22 mouse cellular contexts compared by ENCODE assay signal in the genomic region with DNA sequence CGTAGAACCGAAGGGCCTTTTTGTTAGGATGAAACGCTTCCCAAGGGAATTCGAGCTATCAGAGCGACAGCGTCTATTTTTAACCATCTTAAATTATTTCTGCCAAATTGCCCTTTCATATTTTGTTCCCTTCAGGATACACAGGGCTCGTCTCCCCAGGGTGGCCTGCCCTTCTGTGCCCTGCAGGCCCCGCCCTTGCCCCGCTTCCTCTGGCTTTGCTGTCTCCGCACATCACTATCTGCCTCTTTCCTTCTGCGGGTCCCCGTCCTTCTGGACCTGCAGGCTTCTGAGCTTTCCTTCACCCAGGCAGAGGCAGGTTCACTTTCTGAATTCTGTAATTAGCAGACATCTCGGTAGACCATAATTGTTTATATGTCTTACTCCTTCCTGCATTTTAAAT. TPM values are rescaled to one million over a fixed set of nuclear protein-coding genes. Genes with fewer than 3 reads are reported as not detected.
A peak's percentile ranks its signal among the peaks of the same experiment; 100 is the strongest.
DNase-seq lines count a peak whose midpoint lies in the region; ATAC-seq and TF ChIP-seq lines count a peak whose summit lies in the region.
"Had no signal": no experiment of that assay in that cellular context is flagged by ENCODE, and none has a peak within 500 bp of the region (broad histone marks: within the 10 kb centered on the region; RNA-seq: fewer than 3 reads in every experiment).

No protein-coding gene starts in this region.

- no peak overlapping the region for H3K4me3 ChIP-seq in embryonic facial prominence, embryonic 14.5 days (ENCODE audit: low read depth, low read length)
- no peak overlapping the region for H3K4me3 ChIP-seq in embryonic facial prominence, embryonic 10.5 days
- H3K4me3 ChIP-seq in heart, postnatal 0 days (ENCODE audit: low read depth, low read length) = no peak overlapping the region
- no peak overlapping the region for H3K4me3 ChIP-seq in limb, embryonic 13.5 days
- H3K4me3 ChIP-seq in limb, embryonic 10.5 days = no peak overlapping the region
- no peak overlapping the region for H3K4me3 ChIP-seq in brown adipose tissue, adult 24 weeks (ENCODE audit: insufficient read depth, low read depth, low read length)
- H3K4me3 ChIP-seq: erythroblast, embryonic 14.5 days; heart, embryonic 12.5 days; hindbrain, embryonic 12.5 days; liver, embryonic 12.5 days; lung, embryonic 15.5 days; neural tube, embryonic 12.5 days had no signal

- no peak overlapping the region for H3K4me2 ChIP-seq in embryonic facial prominence, embryonic 14.5 days (ENCODE audit: low read depth, low read length)
- H3K4me2 ChIP-seq in heart, postnatal 0 days (ENCODE audit: low read depth, low read length) = peak overlapping the region; percentile 27; the same call in 1 of the 2 replicates
- H3K4me2 ChIP-seq in limb, embryonic 13.5 days (replicated peaks) = no peak overlapping the region
- H3K4me2 ChIP-seq: heart, embryonic 12.5 days; hindbrain, embryonic 12.5 days; liver, embryonic 12.5 days; lung, embryonic 15.5 days; neural tube, embryonic 12.5 days had no signal

- 0 out of 2 replicates have a peak, but pooled peaks cover 13% of the 10 kb centered on the region for H3K36me3 ChIP-seq in embryonic facial prominence, embryonic 14.5 days (ENCODE audit: control insufficient read depth, insufficient read depth, low read length)
- peaks cover 49% of the 10 kb centered on the region for H3K36me3 ChIP-seq in embryonic facial prominence, embryonic 10.5 days (replicated peaks)
- H3K36me3 ChIP-seq in heart, postnatal 0 days (replicated peaks; ENCODE audit: control insufficient read depth, insufficient read depth, low read length) = 0 out of 2 replicates have a peak, but pooled peaks cover 6% of the 10 kb centered on the region
- peaks cover 24% of the 10 kb centered on the region for H3K36me3 ChIP-seq in limb, embryonic 13.5 days
- H3K36me3 ChIP-seq in limb, embryonic 10.5 days = peaks cover 45% of the 10 kb centered on the region
- H3K36me3 ChIP-seq: lung, embryonic 15.5 days had no signal

- TF ChIP-seq CTCF in heart, postnatal 0 days (IDR thresholded peaks at IDR 0.05; ENCODE audit: low read depth) = no peak

- H3K4me1 ChIP-seq in embryonic facial prominence, embryonic 14.5 days (ENCODE audit: control insufficient read depth, insufficient read depth, low read length) = peaks cover 29% of the 10 kb centered on the region
- H3K4me1 ChIP-seq in embryonic facial prominence, embryonic 10.5 days = peaks cover 43% of the 10 kb centered on the region
- H3K4me1 ChIP-seq in heart, postnatal 0 days (ENCODE audit: control insufficient read depth, insufficient read depth) = peaks cover 15% of the 10 kb centered on the region
- peaks cover 47% of the 10 kb centered on the region for H3K4me1 ChIP-seq in limb, embryonic 13.5 days
- H3K4me1 ChIP-seq in limb, embryonic 10.5 days = peaks cover 10% of the 10 kb centered on the region
- H3K4me1 ChIP-seq in brown adipose tissue, adult 24 weeks (ENCODE audit: control insufficient read depth, insufficient read depth, insufficient read length, low read length) = peaks cover 19% of the 10 kb centered on the region

- DNase-seq in embryonic facial prominence, embryonic 14.5 days (ENCODE audit: low spot score) = no peak
- no peak for DNase-seq in embryonic facial prominence, embryonic 10.5 days (ENCODE audit: low spot score)
- no peak for DNase-seq in heart, postnatal 0 days (ENCODE audit: low spot score)
- no peak for DNase-seq in heart, adult 9 months (ENCODE audit: low spot score in 2 of 2)
- no peak for DNase-seq in limb, embryonic 10.5 days (ENCODE audit: low spot score)
- no peak for DNase-seq in embryo, embryonic 10.5 days (ENCODE audit: low spot score)
- DNase-seq: cerebellum, adult 9-10 months; embryo, embryonic 11 days; gastrocnemius, postnatal 10 days; right cerebral cortex, postnatal 25 days; thymus, postnatal 36 days had no signal

- TF ChIP-seq EP300 in heart, postnatal 0 days (IDR thresholded peaks at IDR 0.05; ENCODE audit: low read depth) = no peak

- no peaks in the 10 kb centered on the region for H3K9me3 ChIP-seq in embryonic facial prominence, embryonic 14.5 days (ENCODE audit: control insufficient read depth, low read length)
- no peaks in the 10 kb centered on the region for H3K9me3 ChIP-seq in embryonic facial prominence, embryonic 10.5 days
- H3K9me3 ChIP-seq in heart, postnatal 0 days (replicated peaks; ENCODE audit: control insufficient read depth, low read length) = no peaks in the 10 kb centered on the region
- no peaks in the 10 kb centered on the region for H3K9me3 ChIP-seq in limb, embryonic 13.5 days
- no peaks in the 10 kb centered on the region for H3K9me3 ChIP-seq in limb, embryonic 10.5 days (replicated peaks)
- H3K9me3 ChIP-seq: G1E; heart, embryonic 12.5 days; hindbrain, embryonic 12.5 days; liver, embryonic 12.5 days; lung, embryonic 15.5 days; neural tube, embryonic 12.5 days had no signal

- ATAC-seq in embryonic facial prominence, embryonic 14.5 days (ENCODE audit: low read depth) = no peak
- ATAC-seq in heart, postnatal 0 days (ENCODE audit: insufficient read depth, low read depth) = peak; percentile 41; the same call in 1 of the 2 replicates
- ATAC-seq in limb, embryonic 13.5 days (ENCODE audit: low FRiP score, low read depth) = no peak
- ATAC-seq: CD4-positive, CD25-positive, alpha-beta regulatory T cell, adult 4 months; liver, embryonic 12.5 days; midbrain, embryonic 16.5 days had no signal

- H3K27me3 ChIP-seq in embryonic facial prominence, embryonic 14.5 days (replicated peaks; ENCODE audit: control insufficient read depth, insufficient read depth, low read length) = no peaks in the 10 kb centered on the region
- no peaks in the 10 kb centered on the region for H3K27me3 ChIP-seq in embryonic facial prominence, embryonic 10.5 days (replicated peaks; ENCODE audit: low read depth, poor library complexity, severe bottlenecking)
- H3K27me3 ChIP-seq in heart, postnatal 0 days (ENCODE audit: control insufficient read depth, insufficient read depth, low read length) = no peaks in the 10 kb centered on the region
- no peaks in the 10 kb centered on the region for H3K27me3 ChIP-seq in limb, embryonic 13.5 days
- no peaks in the 10 kb centered on the region for H3K27me3 ChIP-seq in limb, embryonic 10.5 days (ENCODE audit: low read depth, poor library complexity, severe bottlenecking)
- H3K27me3 ChIP-seq: heart, embryonic 12.5 days; hindbrain, embryonic 12.5 days; liver, embryonic 12.5 days; lung, embryonic 15.5 days; neural tube, embryonic 12.5 days had no signal

- 0 out of 2 replicates have a peak overlapping the region, but pooled peaks have one; percentile 9 for H3K9ac ChIP-seq in embryonic facial prominence, embryonic 14.5 days (ENCODE audit: low read depth, low read length)
- no peak overlapping the region for H3K9ac ChIP-seq in heart, postnatal 0 days (replicated peaks; ENCODE audit: low read depth, low read length)
- no peak overlapping the region for H3K9ac ChIP-seq in limb, embryonic 13.5 days
- H3K9ac ChIP-seq: heart, embryonic 12.5 days; hindbrain, embryonic 12.5 days; liver, embryonic 12.5 days; lung, embryonic 15.5 days; neural tube, embryonic 12.5 days had no signal

- WGBS in embryonic facial prominence, embryonic 14.5 days = 72% methylated on average over 13 of the region's 13 CpGs
- 88% methylated on average over 13 of the region's 13 CpGs for WGBS in embryonic facial prominence, embryonic 10.5 days
- 40% methylated on average over 13 of the region's 13 CpGs for WGBS in heart, postnatal 0 days
- 83% methylated on average over 13 of the region's 13 CpGs for WGBS in limb, embryonic 13.5 days
- 91% methylated on average over 13 of the region's 13 CpGs for WGBS in limb, embryonic 10.5 days

- H3K27ac ChIP-seq in embryonic facial prominence, embryonic 14.5 days (replicated peaks; ENCODE audit: low read depth, low read length) = peak overlapping the region; percentile 70
- no peak overlapping the region; the same call in 1 of the 2 replicates for H3K27ac ChIP-seq in embryonic facial prominence, embryonic 10.5 days (replicated peaks)
- H3K27ac ChIP-seq in heart, postnatal 0 days (ENCODE audit: low read depth) = peak overlapping the region; percentile 26
- 0 out of 2 replicates have a peak overlapping the region, but pooled peaks have one; percentile 72 for H3K27ac ChIP-seq in limb, embryonic 13.5 days
- H3K27ac ChIP-seq in limb, embryonic 10.5 days = no peak overlapping the region
- H3K27ac ChIP-seq in brown adipose tissue, adult 24 weeks (replicated peaks; ENCODE audit: low read depth, low read length) = 0 out of 2 replicates have a peak overlapping the region, but pooled peaks have one; percentile 1
- H3K27ac ChIP-seq: hindbrain, embryonic 12.5 days; liver, embryonic 12.5 days; lung, embryonic 15.5 days; neural tube, embryonic 12.5 days had no signal

RNA-seq across cellular contexts. Expression of a gene that starts 22.6 kb away (rescaled TPM):
- polyA plus RNA-seq in embryonic facial prominence, embryonic 14.5 days (2014; fragmentation: Nextera tagmentation; extraction: Ambion mirVana) = 187 and 197 TPM in 2 replicates
- 294 and 297 TPM in 2 replicates for polyA plus RNA-seq in embryonic facial prominence, embryonic 10.5 days (2016; fragmentation: Nextera tagmentation; extraction: Ambion mirVana)
- total RNA-seq in heart, postnatal 0 days (2014; rRNA removed; ENCODE audit: low replicate concordance) = 38.2 and 52.2 TPM in 2 replicates
- 47.6 and 49.5 TPM in 2 replicates for polyA plus RNA-seq in heart, postnatal 0 days (2015; fragmentation: Nextera tagmentation; extraction: Ambion mirVana)
- polyA plus RNA-seq in limb, embryonic 13.5 days (2015; fragmentation: Nextera tagmentation; extraction: Ambion mirVana) = 212 and 226 TPM in 2 replicates
- 340 and 390 TPM in 2 replicates for polyA plus RNA-seq in limb, embryonic 10.5 days (2016; fragmentation: Nextera tagmentation; extraction: Ambion mirVana)
- 16.1 and 17.2 TPM in 2 replicates for polyA plus RNA-seq in brown adipose tissue, adult 24 weeks (2012; ENCODE audit: insufficient read depth, insufficient read length, missing spikeins)

Comparison
In these comparisons a context has a peak if more than half of its experiments do, and no peak if none do; other contexts are left out.
1. H3K27ac ChIP-seq: peak in embryonic facial prominence, embryonic 14.5 days (single experiment), heart, postnatal 0 days (single experiment), limb, embryonic 13.5 days (single experiment) and brown adipose tissue, adult 24 weeks (single experiment); none in embryonic facial prominence, embryonic 10.5 days (single experiment) and limb, embryonic 10.5 days (single experiment).